Mouse (Mus musculus) liver, embryonic 12.5 days (tissue): ENCODE measurements around the gene Rasl10a. TPM values are rescaled to one million over a fixed set of nuclear protein-coding genes. Genes with fewer than 3 reads are reported as not detected.

Experiments used
- ATAC-seq: fragments of 200-750 bp; cut with Nextera tagmentation; 2 replicates; pipeline ENCODE4 v1.8.0; 2017; ENCODE audit warnings: moderate number of reproducible peaks, mild to moderate bottlenecking, moderate library complexity
- H3K27ac ChIP-seq: fragments of 300-500 bp; sonication (generic); 2 replicates; pipeline ENCODE4 v1.5.1; 2016; ENCODE audit warnings: mild to moderate bottlenecking
- H3K27me3 ChIP-seq: fragments of 300-500 bp; sonication (generic); replicated peaks from 2 replicates; pipeline ENCODE4 v1.6.1; 2016; ENCODE audit warnings: mild to moderate bottlenecking, moderate library complexity
- H3K36me3 ChIP-seq: fragments of 300-500 bp; sonication (generic); 2 replicates; pipeline ENCODE4 v1.6.1; 2016; ENCODE audit warnings: mild to moderate bottlenecking, moderate library complexity
- H3K4me1 ChIP-seq: fragments of 300-500 bp; sonication (generic); 2 replicates; pipeline ENCODE4 v1.6.1; 2016
- H3K4me2 ChIP-seq: fragments of 300-500 bp; sonication (generic); 2 replicates; pipeline ENCODE4 v1.6.1; 2016; ENCODE audit warnings: mild to moderate bottlenecking, moderate library complexity
- H3K4me3 ChIP-seq: fragments of 300-500 bp; sonication (generic); 2 replicates; pipeline ENCODE4 v1.5.1; 2016; ENCODE audit warnings: mild to moderate bottlenecking, moderate library complexity
- H3K9ac ChIP-seq: fragments of 300-500 bp; sonication (generic); 2 replicates; pipeline ENCODE4 v1.6.1; 2016; ENCODE audit warnings: mild to moderate bottlenecking, moderate library complexity
- H3K9me3 ChIP-seq: fragments of 300-500 bp; sonication (generic); replicated peaks from 2 replicates; pipeline ENCODE4 v1.6.1; 2016; ENCODE audit warnings: mild to moderate bottlenecking, moderate library complexity
- WGBS: fragments of 180-500 bp; shearing (Covaris S2); methylation state at CpG from one replicate; pipeline ENCODE4 v1.1.7; 2016; ENCODE audit not compliant: insufficient replicate concordance; 5-methylcytosine and 5-hydroxymethylcytosine counted together
- polyA plus RNA-seq: library from polyadenylated mRNA; unstranded; fragments of >200 nt; fragmentation: Nextera tagmentation; extraction: Ambion mirVana; gene quantifications from 2 replicates; pipeline ENCODE4 v1.2.1, GENCODE M21; 2016

Gene Rasl10a
- polyA plus RNA-seq, 1 experiment from 2014 or later: 1.1 TPM

DNA sequence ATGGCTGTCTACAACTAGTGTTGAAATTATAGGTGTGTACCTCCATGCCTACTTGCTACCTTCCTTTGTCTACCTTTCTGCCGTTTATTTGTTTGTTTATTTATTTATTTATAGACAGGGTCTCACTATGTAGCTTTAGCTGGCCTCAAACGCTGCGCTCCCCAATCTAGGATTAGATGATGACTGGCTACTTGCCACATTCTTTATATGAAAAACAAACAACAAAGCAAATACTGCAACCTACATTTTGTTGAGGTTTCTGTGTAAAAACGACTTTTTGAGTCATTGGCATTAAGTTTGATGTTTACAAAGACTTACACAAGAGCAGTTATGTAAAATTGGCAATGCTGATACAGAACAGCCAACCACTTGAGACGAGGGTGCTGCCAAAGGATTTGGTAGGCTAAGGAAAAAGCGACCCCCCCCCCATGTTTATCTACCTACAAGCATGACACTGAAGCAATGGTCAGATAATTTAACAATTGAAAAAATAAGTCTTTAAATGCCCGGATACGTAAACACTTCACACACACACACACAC lies 38.6 kb downstream of the Rasl10a start:
- no peak for ATAC-seq
- Histone ChIP-seq H3K9me3 (no peaks in the 10 kb centered on the region), H3K36me3 (peaks cover 50% of the 10 kb centered on the region), H3K27me3 (no peaks in the 10 kb centered on the region), H3K9ac (peak overlapping the region; percentile 100), H3K4me2 (peak overlapping the region; percentile 81), H3K4me1 (peaks cover 47% of the 10 kb centered on the region), H3K4me3 (peak overlapping the region; percentile 100), H3K27ac (peak overlapping the region; percentile 91; the same call in 1 of the 2 replicates)
- WGBS: 46% methylated on average over 8 of the region's 8 CpGs

DNA sequence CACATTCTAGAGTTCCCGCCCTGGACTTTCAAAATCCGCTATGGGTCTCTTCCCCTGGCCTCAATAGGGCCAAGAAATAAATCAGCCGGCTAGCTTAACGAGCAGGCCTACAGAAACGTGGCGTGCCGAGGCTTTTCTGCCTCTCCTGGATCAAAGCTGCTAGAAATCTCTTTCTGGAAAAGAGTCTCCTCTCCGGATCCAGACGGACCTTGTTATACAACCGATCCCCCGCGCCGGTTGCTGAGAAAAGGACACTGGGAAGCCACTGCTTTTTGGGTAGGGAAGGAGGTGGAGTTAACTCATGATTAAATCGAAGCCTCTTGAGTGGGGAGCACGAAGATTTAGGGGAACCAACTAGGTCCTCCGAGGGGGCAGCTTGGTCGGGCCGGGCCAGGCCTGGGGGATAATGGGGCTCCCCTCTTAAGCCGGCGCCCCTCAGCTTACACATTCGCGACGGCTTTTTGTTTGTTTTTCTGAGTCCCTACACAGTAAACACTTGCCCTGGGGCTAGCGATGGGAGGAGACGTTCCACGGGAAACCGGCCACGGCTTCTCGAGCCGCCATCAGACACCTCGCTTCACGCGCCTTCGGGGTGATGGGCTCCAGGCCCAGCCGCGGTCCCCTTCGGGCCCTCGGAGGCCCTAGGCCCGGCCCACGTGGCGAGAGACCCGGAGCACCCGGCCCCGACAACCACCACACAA lies 40.3 kb downstream of the Rasl10a start:
- under 1% methylated on average over 44 of the region's 44 CpGs for WGBS
- Histone ChIP-seq H3K9me3 (no peaks in the 10 kb centered on the region), H3K4me3 (peak overlapping the region; percentile 100), H3K27me3 (no peaks in the 10 kb centered on the region), H3K4me2 (peak overlapping the region; percentile 81), H3K9ac (peak overlapping the region; percentile 100), H3K36me3 (peaks cover 39% of the 10 kb centered on the region), H3K4me1 (peaks cover 64% of the 10 kb centered on the region), H3K27ac (peak overlapping the region; percentile 91)
- peak; percentile 19 for ATAC-seq

DNA sequence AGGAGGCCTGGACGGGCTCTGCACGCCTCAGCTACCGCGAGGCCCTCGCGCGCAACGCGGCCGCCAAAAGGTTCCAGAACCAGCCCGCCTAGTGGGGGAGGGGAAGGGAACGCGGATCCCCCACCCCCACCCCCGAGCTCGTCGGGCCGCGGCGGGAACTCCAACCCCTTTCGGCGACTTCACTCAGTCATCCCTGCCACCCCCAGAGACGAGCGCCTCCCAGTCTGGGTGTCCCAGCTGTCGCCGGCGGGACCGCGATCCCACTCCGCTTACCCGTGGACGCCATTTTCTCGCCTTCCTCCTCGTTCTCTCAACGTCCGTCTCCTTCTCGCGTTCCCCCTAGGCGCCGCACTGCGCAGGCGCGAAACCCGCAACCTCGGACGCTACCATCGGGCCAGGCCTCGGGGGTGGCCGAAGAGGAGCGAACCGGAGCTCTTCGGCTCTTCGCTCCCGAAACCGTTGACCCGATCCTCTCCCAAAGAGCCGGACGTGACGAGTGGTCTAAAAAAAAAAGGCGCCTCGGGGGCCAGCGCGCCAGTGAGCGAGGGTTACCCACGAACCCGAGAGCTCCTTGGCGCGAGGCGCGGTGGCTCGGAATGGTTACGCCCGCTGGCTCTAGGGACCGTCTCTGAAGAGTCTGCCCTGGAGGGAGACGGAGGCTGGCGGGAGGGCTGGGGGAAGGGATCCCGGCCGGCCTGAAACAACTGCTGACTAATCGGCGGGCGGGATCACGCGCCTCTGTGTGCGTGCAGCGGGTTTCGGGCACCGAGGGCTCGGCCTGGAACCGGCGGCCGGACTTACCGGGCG lies 41.0 kb downstream of the Rasl10a start, which contains the start of the genes Rhbdd3 and Ewsr1:
TSS of gene Rhbdd3 (plus strand) at position 191 of the 807 bp plus-strand sequence.
TSS of gene Ewsr1 (minus strand) at position 531 of the 807 bp plus-strand sequence.
- Histone ChIP-seq H3K4me3 (peak within 1 kb of the TSS; percentile 100), H3K27ac (peak within 1 kb of the TSS; percentile 91), H3K9ac (peak within 1 kb of the TSS; percentile 100), H3K4me2 (peak within 1 kb of the TSS; percentile 81), H3K4me1 (peaks cover 64% of the 10 kb centered on the region), H3K36me3 (peaks cover 39% of the 10 kb centered on the region), H3K27me3 (no peaks in the 10 kb centered on the region), H3K9me3 (no peaks in the 10 kb centered on the region)
- peak; percentile 85 for ATAC-seq
- WGBS: under 1% methylated on average over 89 of the region's 92 CpGs

DNA sequence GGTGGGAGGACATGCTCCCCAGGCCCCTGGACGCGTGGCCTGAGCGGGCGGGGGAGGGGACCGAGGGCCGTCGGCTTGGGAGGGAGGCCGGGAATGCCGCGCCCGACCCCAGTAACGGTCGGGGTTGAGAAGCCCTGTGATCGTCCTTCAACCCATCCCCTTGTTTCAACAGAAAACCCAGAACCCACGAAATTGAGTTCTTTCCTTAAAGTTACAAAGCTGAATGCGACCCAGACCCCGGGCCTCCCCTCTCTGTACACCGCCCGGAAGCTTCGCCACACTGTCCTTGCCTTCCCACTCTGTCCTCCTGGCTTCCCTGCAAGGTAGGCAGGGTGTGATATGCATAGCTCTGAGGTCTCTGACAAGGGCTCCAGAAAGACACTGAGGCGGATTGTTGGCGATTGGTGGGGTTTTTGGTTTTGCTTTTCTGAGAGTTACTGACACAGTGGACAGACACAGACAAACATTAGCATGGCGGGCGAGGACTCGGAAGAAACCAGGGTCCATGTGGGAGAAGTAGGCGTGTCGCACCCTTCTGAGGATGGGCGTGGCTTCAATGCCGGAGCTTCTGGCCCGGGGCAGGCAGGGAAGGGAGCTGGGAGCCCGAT lies 41.8 kb downstream of the Rasl10a start:
- H3K27ac ChIP-seq: peak overlapping the region; percentile 91
- H3K4me2 ChIP-seq: peak overlapping the region; percentile 81
- H3K9me3 ChIP-seq: no peaks in the 10 kb centered on the region
- H3K9ac ChIP-seq: peak overlapping the region; percentile 100
- WGBS: under 1% methylated on average over 31 of the region's 31 CpGs
- ATAC-seq: peak; percentile 65
- H3K27me3 ChIP-seq: no peaks in the 10 kb centered on the region
- peaks cover 59% of the 10 kb centered on the region for H3K4me1 ChIP-seq
- peaks cover 41% of the 10 kb centered on the region for H3K36me3 ChIP-seq
- H3K4me3 ChIP-seq: peak overlapping the region; percentile 100

DNA sequence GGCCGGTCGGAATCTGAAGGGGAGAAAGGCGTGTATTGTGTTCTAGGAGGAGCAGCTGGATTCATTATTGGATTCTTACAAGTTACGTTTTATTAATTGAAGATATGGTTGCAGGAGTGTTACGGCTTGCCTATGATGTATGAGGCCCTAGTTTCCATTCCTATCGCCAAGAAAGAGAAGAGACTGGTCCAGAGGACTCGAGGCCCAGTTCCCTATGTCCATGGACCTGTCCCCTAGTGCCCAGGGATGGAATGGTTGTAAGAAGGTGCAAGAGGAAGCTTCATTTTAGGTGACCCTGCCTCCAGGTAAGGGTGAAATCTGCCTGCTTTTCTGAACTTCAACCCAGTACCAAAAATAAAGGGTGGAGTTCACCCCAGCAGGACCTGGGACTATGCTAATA lies 42.4 kb downstream of the Rasl10a start:
- 3% methylated on average over 7 of the region's 7 CpGs for WGBS
- Histone ChIP-seq H3K4me1 (peaks cover 57% of the 10 kb centered on the region), H3K27me3 (no peaks in the 10 kb centered on the region), H3K27ac (peak overlapping the region; percentile 91), H3K36me3 (peaks cover 46% of the 10 kb centered on the region), H3K4me2 (peak overlapping the region; percentile 81), H3K9ac (peak overlapping the region; percentile 100), H3K4me3 (peak overlapping the region; percentile 100), H3K9me3 (no peaks in the 10 kb centered on the region)
- ATAC-seq: no peak

DNA sequence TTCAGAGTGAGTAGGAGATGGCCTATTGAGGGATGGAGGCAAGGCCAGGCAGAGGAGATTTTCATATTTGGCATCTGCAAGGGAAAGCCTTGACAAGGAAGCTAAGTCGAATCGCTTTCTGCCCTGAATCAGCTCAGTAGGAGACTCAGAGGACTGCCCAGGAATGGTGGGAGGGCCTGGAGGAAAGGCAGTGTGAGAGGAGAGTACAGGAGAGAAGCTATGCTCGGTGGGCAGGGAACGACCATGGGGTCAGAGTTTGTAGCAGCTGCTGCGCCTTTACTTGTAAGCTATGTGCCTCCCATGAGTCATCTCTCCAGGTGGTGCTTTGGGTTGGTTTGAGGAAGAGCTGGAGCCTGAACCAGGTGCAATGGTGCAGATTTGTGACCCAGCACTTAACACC lies 42.9 kb downstream of the Rasl10a start:
- H3K27ac ChIP-seq: peak overlapping the region; percentile 15; the same call in 1 of the 2 replicates
- WGBS: 70% methylated on average over 5 of the region's 5 CpGs
- H3K4me1 ChIP-seq: peaks cover 52% of the 10 kb centered on the region
- H3K27me3 ChIP-seq: no peaks in the 10 kb centered on the region
- ATAC-seq: no peak
- H3K4me2 ChIP-seq: peak overlapping the region; percentile 81
- peak overlapping the region; percentile 100; the same call in 1 of the 2 replicates for H3K4me3 ChIP-seq
- H3K36me3 ChIP-seq: peaks cover 47% of the 10 kb centered on the region
- H3K9ac ChIP-seq: peak overlapping the region; percentile 100; the same call in 1 of the 2 replicates
- H3K9me3 ChIP-seq: no peaks in the 10 kb centered on the region

DNA sequence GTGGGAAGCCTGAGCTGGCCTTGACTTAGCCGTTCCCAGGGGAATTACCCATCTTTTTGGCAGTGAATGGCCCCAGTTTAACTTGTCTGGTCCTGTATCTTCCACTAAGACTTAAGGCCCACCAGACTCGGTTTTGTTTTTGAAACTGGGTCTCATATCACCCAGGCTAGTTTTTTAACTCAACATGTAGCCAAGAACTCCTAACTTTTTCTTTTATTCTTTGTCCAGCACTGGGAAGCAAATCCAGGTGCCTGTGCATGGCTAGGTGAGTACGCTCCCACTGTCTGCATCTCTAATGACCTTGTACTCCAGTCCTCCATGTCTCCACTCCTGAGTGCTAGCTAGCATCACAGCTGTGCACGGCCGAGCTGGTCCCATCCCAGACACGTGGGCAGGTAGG lies 43.7 kb downstream of the Rasl10a start:
- H3K9me3 ChIP-seq: no peaks in the 10 kb centered on the region
- H3K27ac ChIP-seq: no peak overlapping the region; the same call in 1 of the 2 replicates
- ATAC-seq: no peak
- peaks cover 43% of the 10 kb centered on the region for H3K36me3 ChIP-seq
- no peak overlapping the region for H3K9ac ChIP-seq
- H3K4me2 ChIP-seq: no peak overlapping the region; the same call in 1 of the 2 replicates
- H3K27me3 ChIP-seq: no peaks in the 10 kb centered on the region
- H3K4me3 ChIP-seq: no peak overlapping the region
- H3K4me1 ChIP-seq: peaks cover 44% of the 10 kb centered on the region
- WGBS: 77% methylated on average over 6 of the region's 6 CpGs

DNA sequence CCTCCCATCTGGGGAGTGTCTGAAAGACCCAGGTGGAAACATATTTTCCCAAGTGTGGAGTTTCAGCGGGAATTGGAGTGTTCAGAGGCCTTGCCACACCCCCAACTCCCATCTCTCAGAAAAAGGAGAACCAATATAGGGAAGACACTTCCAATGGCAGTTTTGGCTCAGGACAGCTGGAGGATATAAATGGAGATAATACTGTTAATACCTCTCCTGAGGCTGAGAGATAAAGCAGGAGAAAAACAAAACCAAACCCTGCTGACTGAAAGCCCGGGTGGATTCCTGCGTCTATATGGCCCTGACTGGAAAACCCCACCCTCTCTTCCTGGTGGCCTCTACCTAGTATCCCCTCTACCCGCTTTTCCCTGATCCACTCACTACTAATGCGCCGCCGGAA lies 44.5 kb downstream of the Rasl10a start:
- H3K9ac ChIP-seq: no peak overlapping the region
- H3K27me3 ChIP-seq: no peaks in the 10 kb centered on the region
- peak overlapping the region; percentile 50; the same call in 1 of the 2 replicates for H3K27ac ChIP-seq
- peak overlapping the region; percentile 34 for H3K4me2 ChIP-seq
- ATAC-seq: no peak
- H3K9me3 ChIP-seq: no peaks in the 10 kb centered on the region
- no peak overlapping the region for H3K4me3 ChIP-seq
- WGBS: 44% methylated on average over 7 of the region's 7 CpGs
- H3K36me3 ChIP-seq: peaks cover 39% of the 10 kb centered on the region
- H3K4me1 ChIP-seq: peaks cover 36% of the 10 kb centered on the region

DNA sequence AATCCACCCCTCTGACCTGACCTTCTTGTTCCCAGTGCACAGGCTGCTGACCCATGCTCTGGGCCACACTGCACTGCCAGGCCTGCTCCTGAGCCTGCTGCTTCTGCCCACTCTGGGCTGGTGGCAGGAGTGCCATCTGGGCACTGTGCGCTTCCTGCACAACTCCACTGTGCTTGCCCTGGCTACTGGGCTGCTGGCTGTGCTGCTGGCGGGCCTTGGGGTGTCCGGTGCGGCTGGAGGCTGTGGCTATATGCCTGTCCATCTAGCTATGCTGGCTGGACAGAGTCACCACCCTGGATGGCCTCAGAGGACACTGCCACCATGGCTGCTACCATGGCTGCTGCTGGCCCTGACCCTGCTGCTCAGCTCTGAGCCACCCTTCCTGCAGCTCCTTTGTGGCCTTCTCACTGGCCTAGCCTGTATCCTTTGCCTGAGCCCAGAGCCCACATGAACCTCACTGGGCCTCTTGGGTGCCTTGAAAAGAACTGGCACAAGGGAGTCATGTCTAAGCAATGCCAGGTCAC lies 46.1 kb downstream of the Rasl10a start:
- no peak overlapping the region for H3K4me3 ChIP-seq
- H3K4me1 ChIP-seq: peaks cover 34% of the 10 kb centered on the region
- no peaks in the 10 kb centered on the region for H3K27me3 ChIP-seq
- no peak for ATAC-seq
- no peak overlapping the region for H3K4me2 ChIP-seq
- 80% methylated on average over 4 of the region's 4 CpGs for WGBS
- peaks cover 39% of the 10 kb centered on the region for H3K36me3 ChIP-seq
- H3K9me3 ChIP-seq: no peaks in the 10 kb centered on the region
- no peak overlapping the region for H3K9ac ChIP-seq
- H3K27ac ChIP-seq: no peak overlapping the region

DNA sequence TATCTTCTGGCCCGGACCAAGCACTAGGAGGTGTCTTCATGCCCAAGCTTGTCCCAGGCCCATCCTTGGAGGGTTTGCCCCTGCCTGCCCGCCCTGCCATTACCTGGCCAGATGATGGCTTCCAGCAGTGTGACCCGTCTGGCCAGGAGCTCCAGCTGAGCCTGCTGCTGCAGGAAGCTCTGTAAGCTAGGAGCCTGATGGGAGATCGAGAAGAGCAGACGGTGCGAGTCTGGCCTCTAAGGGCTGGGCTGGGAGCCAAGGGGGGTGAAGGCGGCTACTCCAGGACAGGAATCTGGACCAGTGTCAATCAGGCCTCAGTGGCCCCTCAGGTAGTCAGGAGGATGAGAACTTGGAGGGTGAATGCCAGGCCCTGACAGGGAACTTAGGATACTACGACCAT lies 51.5 kb downstream of the Rasl10a start:
- no peaks in the 10 kb centered on the region for H3K4me1 ChIP-seq
- H3K4me2 ChIP-seq: no peak overlapping the region
- H3K36me3 ChIP-seq: peaks cover 17% of the 10 kb centered on the region
- H3K9ac ChIP-seq: no peak overlapping the region
- no peak overlapping the region for H3K27ac ChIP-seq
- no peak overlapping the region for H3K4me3 ChIP-seq
- H3K27me3 ChIP-seq: no peaks in the 10 kb centered on the region
- 77% methylated on average over 8 of the region's 8 CpGs for WGBS
- ATAC-seq: no peak
- H3K9me3 ChIP-seq: no peaks in the 10 kb centered on the region
